Mouse (Mus musculus): ENCODE data around the gene Ppp1r9a. TPM values are rescaled to one million over a fixed set of nuclear protein-coding genes. Genes with fewer than 3 reads are reported as not detected.

Gene Ppp1r9a
- polyA plus RNA-seq, 1 experiment, result 0.62 TPM

DNA sequence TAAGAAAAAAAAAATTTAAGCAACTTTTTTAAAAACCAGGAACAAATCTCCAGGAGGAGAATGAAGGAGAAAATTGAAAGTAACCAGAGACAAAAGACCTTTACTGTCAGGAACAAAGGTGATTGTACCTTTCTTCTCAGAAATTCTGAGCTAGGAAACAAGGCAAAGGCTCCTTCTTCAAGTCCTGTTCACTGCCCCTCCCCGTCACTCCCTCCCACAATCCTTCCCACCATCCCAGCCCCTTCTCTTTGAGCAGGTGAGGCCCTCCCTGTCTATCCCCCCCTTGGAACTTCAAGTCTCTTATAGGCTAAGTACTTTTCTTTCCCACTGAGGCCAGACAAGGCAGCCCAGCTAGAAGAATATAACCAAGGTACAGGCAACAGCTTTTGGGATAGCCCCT lies 117.8 kb downstream of the Ppp1r9a start:
- TF ChIP-seq POLR2A (IDR thresholded peaks at IDR 0.05; ENCODE audit: low read depth, low read length), result no peak
- no peak for TF ChIP-seq CTCF (IDR thresholded peaks at IDR 0.05; ENCODE audit: extremely low read depth, insufficient read depth, insufficient read length, insufficient replicate concordance)
- DNase-seq (ENCODE audit: low read depth in 1 of 2, low spot score in 2 of 2), result no peak
- no peak overlapping the region for H3K27ac ChIP-seq (ENCODE audit: insufficient read depth, low read length)
- no peaks in the 10 kb centered on the region for H3K4me1 ChIP-seq (ENCODE audit: control insufficient read depth, insufficient read depth, insufficient read length)
- no peak overlapping the region for H3K4me3 ChIP-seq (ENCODE audit: extremely low read depth, insufficient read depth, insufficient read length)
- H3K27me3 ChIP-seq (ENCODE audit: control insufficient read depth, insufficient read depth, low read length), result no peaks in the 10 kb centered on the region
- 88% methylated on average over 1 of the region's 1 CpGs for WGBS
- no peaks in the 10 kb centered on the region for H3K36me3 ChIP-seq (ENCODE audit: control insufficient read depth, insufficient read depth, low read length)

GRCm38 (mm10) chr6:5022677-5023076 lies 120.0 kb downstream of the Ppp1r9a start:
- no peaks in the 10 kb centered on the region for H3K27me3 ChIP-seq (ENCODE audit: control insufficient read depth, insufficient read depth, low read length)
- DNase-seq (ENCODE audit: low read depth in 1 of 2, low spot score in 2 of 2), result no peak
- no peaks in the 10 kb centered on the region for H3K4me1 ChIP-seq (ENCODE audit: control insufficient read depth, insufficient read depth, insufficient read length)
- no peaks in the 10 kb centered on the region for H3K36me3 ChIP-seq (ENCODE audit: control insufficient read depth, insufficient read depth, low read length)
- 45% methylated on average over 5 of the region's 5 CpGs for WGBS
- H3K27ac ChIP-seq (ENCODE audit: insufficient read depth, low read length), result no peak overlapping the region
- TF ChIP-seq CTCF (IDR thresholded peaks at IDR 0.05; ENCODE audit: extremely low read depth, insufficient read depth, insufficient read length, insufficient replicate concordance), result no peak
- no peak for TF ChIP-seq POLR2A (IDR thresholded peaks at IDR 0.05; ENCODE audit: low read depth, low read length)
- H3K4me3 ChIP-seq (ENCODE audit: extremely low read depth, insufficient read depth, insufficient read length), result no peak overlapping the region

- Histone ChIP-seq H3K4me3 (ENCODE audit: extremely low read depth, insufficient read depth, insufficient read length) (no peak overlapping the region), H3K36me3 (ENCODE audit: control insufficient read depth, insufficient read depth, low read length) (no peaks in the 10 kb centered on the region), H3K4me1 (ENCODE audit: control insufficient read depth, insufficient read depth, insufficient read length) (no peaks in the 10 kb centered on the region), H3K27me3 (ENCODE audit: control insufficient read depth, insufficient read depth, low read length) (no peaks in the 10 kb centered on the region), H3K27ac (ENCODE audit: insufficient read depth, low read length) (no peak overlapping the region)
- WGBS, result 94% methylated on average over 7 of the region's 7 CpGs
- TF ChIP-seq POLR2A (IDR thresholded peaks at IDR 0.05; ENCODE audit: low read depth, low read length), result no peak
- TF ChIP-seq CTCF (IDR thresholded peaks at IDR 0.05; ENCODE audit: extremely low read depth, insufficient read depth, insufficient read length, insufficient replicate concordance), result no peak
- no peak for DNase-seq (ENCODE audit: low read depth in 1 of 2, low spot score in 2 of 2)
Measured at GRCm38 (mm10) chr6:5024893-5025292, 122.2 kb downstream of the Ppp1r9a start.

DNA sequence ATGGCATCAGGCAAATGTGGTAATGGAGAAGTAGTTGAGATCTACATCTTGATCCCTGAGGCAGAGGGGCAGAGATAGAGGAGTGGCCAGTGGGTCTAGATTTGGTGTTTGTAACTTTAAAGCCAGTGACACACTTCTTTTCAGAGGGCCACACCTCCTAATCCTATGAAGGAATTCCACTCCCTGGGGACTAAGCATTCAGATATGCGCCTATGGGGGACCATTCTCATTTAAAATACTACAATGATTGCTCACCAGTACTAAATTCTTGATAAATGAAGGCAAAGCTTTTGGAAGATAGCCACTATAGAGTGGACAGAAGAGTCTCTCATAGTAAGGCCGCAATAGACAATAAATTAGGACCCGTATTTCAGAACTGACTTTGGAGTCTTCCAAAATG lies 124.1 kb downstream of the Ppp1r9a start:
- Histone ChIP-seq H3K4me3 (ENCODE audit: extremely low read depth, insufficient read depth, insufficient read length) (no peak overlapping the region), H3K36me3 (ENCODE audit: control insufficient read depth, insufficient read depth, low read length) (no peaks in the 10 kb centered on the region), H3K27ac (ENCODE audit: insufficient read depth, low read length) (no peak overlapping the region), H3K4me1 (ENCODE audit: control insufficient read depth, insufficient read depth, insufficient read length) (no peaks in the 10 kb centered on the region), H3K27me3 (ENCODE audit: control insufficient read depth, insufficient read depth, low read length) (no peaks in the 10 kb centered on the region)
- TF ChIP-seq CTCF (IDR thresholded peaks at IDR 0.05; ENCODE audit: extremely low read depth, insufficient read depth, insufficient read length, insufficient replicate concordance) (no peak), POLR2A (IDR thresholded peaks at IDR 0.05; ENCODE audit: low read depth, low read length) (no peak)
- DNase-seq (ENCODE audit: low read depth in 1 of 2, low spot score in 2 of 2), result no peak
- 90% methylated on average over 3 of the region's 3 CpGs for WGBS

DNA sequence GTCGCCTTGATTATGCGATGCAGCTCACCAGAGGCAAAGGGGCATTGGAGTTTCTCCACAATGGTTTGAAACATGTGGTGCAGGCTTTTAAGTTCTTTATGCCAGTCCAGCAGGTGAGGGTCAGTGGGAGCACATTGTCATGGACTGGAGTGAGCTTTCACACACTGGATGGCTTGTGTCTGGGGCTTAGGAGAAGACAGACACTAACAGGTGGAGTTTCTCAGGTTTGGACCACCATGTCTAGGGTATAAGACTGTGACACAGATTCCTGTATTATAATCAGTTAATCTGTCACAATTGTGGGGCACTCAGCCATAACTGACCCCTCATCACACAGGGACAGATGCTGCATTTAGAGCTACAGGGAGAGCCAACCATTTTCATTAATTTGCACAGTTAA lies 124.5 kb downstream of the Ppp1r9a start:
- TF ChIP-seq CTCF (IDR thresholded peaks at IDR 0.05; ENCODE audit: extremely low read depth, insufficient read depth, insufficient read length, insufficient replicate concordance), result no peak
- no peak for TF ChIP-seq POLR2A (IDR thresholded peaks at IDR 0.05; ENCODE audit: low read depth, low read length)
- 91% methylated on average over 2 of the region's 2 CpGs for whole genome bisulfite sequencing

DNA sequence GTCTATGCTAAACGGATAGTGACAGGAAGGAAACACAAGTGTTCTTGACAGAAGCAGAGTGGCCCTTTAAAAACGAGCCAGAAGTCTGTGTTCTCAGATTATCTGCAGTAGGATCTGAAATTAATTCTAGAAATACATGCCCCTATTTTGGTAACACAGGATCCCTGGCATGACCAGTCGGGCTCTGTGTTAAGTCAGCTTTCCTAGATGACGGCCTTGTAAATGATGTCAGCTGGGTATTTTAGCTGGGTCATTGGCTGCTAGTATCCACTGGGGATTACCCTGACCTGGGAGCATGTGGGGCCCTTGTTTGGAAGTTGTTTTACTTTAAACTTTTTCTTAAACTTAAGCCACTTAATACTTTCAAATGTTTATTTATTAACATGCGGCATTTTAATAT lies 125.1 kb downstream of the Ppp1r9a start:
- DNase-seq (ENCODE audit: low read depth in 1 of 2, low spot score in 2 of 2), result no peak
- no peak overlapping the region for H3K27ac ChIP-seq (ENCODE audit: insufficient read depth, low read length)
- no peaks in the 10 kb centered on the region for H3K36me3 ChIP-seq (ENCODE audit: control insufficient read depth, insufficient read depth, low read length)
- no peak for TF ChIP-seq CTCF (IDR thresholded peaks at IDR 0.05; ENCODE audit: extremely low read depth, insufficient read depth, insufficient read length, insufficient replicate concordance)
- no peak for TF ChIP-seq POLR2A (IDR thresholded peaks at IDR 0.05; ENCODE audit: low read depth, low read length)
- no peak overlapping the region for H3K4me3 ChIP-seq (ENCODE audit: extremely low read depth, insufficient read depth, insufficient read length)
- H3K27me3 ChIP-seq (ENCODE audit: control insufficient read depth, insufficient read depth, low read length), result no peaks in the 10 kb centered on the region
- no peaks in the 10 kb centered on the region for H3K4me1 ChIP-seq (ENCODE audit: control insufficient read depth, insufficient read depth, insufficient read length)
- whole genome bisulfite sequencing, result 48% methylated on average over 5 of the region's 5 CpGs

More for the DNA sequence above, 124.5 kb downstream of the Ppp1r9a start:
- H3K27ac ChIP-seq (ENCODE audit: insufficient read depth, low read length), result no peak overlapping the region
- no peaks in the 10 kb centered on the region for H3K27me3 ChIP-seq (ENCODE audit: control insufficient read depth, insufficient read depth, low read length)
- H3K36me3 ChIP-seq (ENCODE audit: control insufficient read depth, insufficient read depth, low read length), result no peaks in the 10 kb centered on the region
- no peak for DNase-seq (ENCODE audit: low read depth in 1 of 2, low spot score in 2 of 2)
- H3K4me3 ChIP-seq (ENCODE audit: extremely low read depth, insufficient read depth, insufficient read length), result no peak overlapping the region
- H3K4me1 ChIP-seq (ENCODE audit: control insufficient read depth, insufficient read depth, insufficient read length), result no peaks in the 10 kb centered on the region

- DNase-seq (ENCODE audit: low read depth in 1 of 2, low spot score in 2 of 2), result no peak
- H3K4me3 ChIP-seq (ENCODE audit: extremely low read depth, insufficient read depth, insufficient read length), result no peak overlapping the region
- H3K4me1 ChIP-seq (ENCODE audit: control insufficient read depth, insufficient read depth, insufficient read length), result no peaks in the 10 kb centered on the region
- WGBS, result 92% methylated on average over 13 of the region's 13 CpGs
- H3K36me3 ChIP-seq (ENCODE audit: control insufficient read depth, insufficient read depth, low read length), result no peaks in the 10 kb centered on the region
- no peak for TF ChIP-seq CTCF (IDR thresholded peaks at IDR 0.05; ENCODE audit: extremely low read depth, insufficient read depth, insufficient read length, insufficient replicate concordance)
- no peak overlapping the region for H3K27ac ChIP-seq (ENCODE audit: insufficient read depth, low read length)
- no peaks in the 10 kb centered on the region for H3K27me3 ChIP-seq (ENCODE audit: control insufficient read depth, insufficient read depth, low read length)
Measured at GRCm38 (mm10) chr6:5029205-5029927, 126.6 kb downstream of the Ppp1r9a start.
